Mouse (Mus musculus) heart, embryonic 14.5 days (tissue): Measurements from ENCODE around the gene Plpp3. TPM values are rescaled to one million over a fixed set of nuclear protein-coding genes. Genes with fewer than 3 reads are reported as not detected.

Source experiments
- ATAC-seq: fragments of 200-750 bp; cut with Nextera tagmentation; 2 replicates; pipeline ENCODE4 v1.8.0; 2017; ENCODE audit warnings: low read depth, moderate TSS enrichment; ENCODE audit not compliant: insufficient number of reproducible peaks, insufficient read depth, low FRiP score
- H3K27ac ChIP-seq, 2 experiments: fragments of 200-500 bp in 1 of 2; fragments of 300-500 bp in 1 of 2; sonication (generic) in 1 of 2; replicated peaks in 1 of 2; 2 replicates each; pipeline ENCODE4 v1.5.1; 2012 to 2014; ENCODE audit warnings: low read depth in 2 of 2, low read length in 2 of 2, control low read depth in 1 of 2, mild to moderate bottlenecking in 1 of 2, mixed read lengths in 1 of 2; ENCODE audit not compliant: control insufficient read depth in 1 of 2, insufficient read depth in 1 of 2
- H3K27me3 ChIP-seq: fragments of 300-500 bp; sonication (generic); 2 replicates; pipeline ENCODE4 v1.6.1; 2014; ENCODE audit warnings: mild to moderate bottlenecking, low read length, control low read depth; ENCODE audit not compliant: control insufficient read depth, insufficient read depth
- H3K36me3 ChIP-seq: fragments of 300-500 bp; sonication (generic); 2 replicates; pipeline ENCODE4 v1.6.1; 2014; ENCODE audit warnings: mild to moderate bottlenecking, control low read depth, low read length, mixed read lengths; ENCODE audit not compliant: control insufficient read depth, insufficient read depth
- H3K4me1 ChIP-seq, 2 experiments: fragments of 200-500 bp in 1 of 2; fragments of 300-500 bp in 1 of 2; sonication (generic) in 1 of 2; 2 replicates each; pipeline ENCODE4 v1.6.1; 2012 to 2014; ENCODE audit warnings: low read length in 2 of 2, control low read depth in 1 of 2, mixed read lengths in 1 of 2; ENCODE audit not compliant: control insufficient read depth in 2 of 2, insufficient read depth in 2 of 2
- H3K4me2 ChIP-seq: fragments of 300-500 bp; sonication (generic); 2 replicates; pipeline ENCODE4 v1.6.1; 2014; ENCODE audit warnings: mild to moderate bottlenecking, low read length
- H3K4me3 ChIP-seq, 2 experiments: fragments of 200-500 bp in 1 of 2; fragments of 300-500 bp in 1 of 2; sonication (generic) in 1 of 2; 2 replicates each; pipeline ENCODE4 v1.5.1; 2012 to 2014; ENCODE audit warnings: low read length in 2 of 2, mild to moderate bottlenecking in 2 of 2, control low read depth in 1 of 2, low read depth in 1 of 2, moderate library complexity in 1 of 2; ENCODE audit not compliant: control insufficient read depth in 1 of 2, insufficient read depth in 1 of 2
- H3K9ac ChIP-seq: fragments of 300-500 bp; sonication (generic); 2 replicates; pipeline ENCODE4 v1.6.1; 2014; ENCODE audit warnings: mild to moderate bottlenecking, low read length
- H3K9me3 ChIP-seq: fragments of 300-500 bp; sonication (generic); 2 replicates; pipeline ENCODE4 v1.6.1; 2016; ENCODE audit warnings: low read length, control low read depth; ENCODE audit not compliant: control insufficient read depth
- WGBS: fragments of 180-500 bp; shearing (Covaris S2); extraction: QIAGEN DNeasy Blood & Tissue Kit; methylation state at CpG from one replicate; pipeline ENCODE4 v1.1.7; 2014; 5-methylcytosine and 5-hydroxymethylcytosine counted together
- polyA plus RNA-seq: library from polyadenylated mRNA; unstranded; fragments of >200 nt; fragmentation: Nextera tagmentation; extraction: Ambion mirVana; gene quantifications from 2 replicates; pipeline ENCODE4 v1.2.1, GENCODE M21; 2014

The Plpp3 gene
- 32.0 and 32.8 TPM in 2 replicates for polyA plus RNA-seq

DNA sequence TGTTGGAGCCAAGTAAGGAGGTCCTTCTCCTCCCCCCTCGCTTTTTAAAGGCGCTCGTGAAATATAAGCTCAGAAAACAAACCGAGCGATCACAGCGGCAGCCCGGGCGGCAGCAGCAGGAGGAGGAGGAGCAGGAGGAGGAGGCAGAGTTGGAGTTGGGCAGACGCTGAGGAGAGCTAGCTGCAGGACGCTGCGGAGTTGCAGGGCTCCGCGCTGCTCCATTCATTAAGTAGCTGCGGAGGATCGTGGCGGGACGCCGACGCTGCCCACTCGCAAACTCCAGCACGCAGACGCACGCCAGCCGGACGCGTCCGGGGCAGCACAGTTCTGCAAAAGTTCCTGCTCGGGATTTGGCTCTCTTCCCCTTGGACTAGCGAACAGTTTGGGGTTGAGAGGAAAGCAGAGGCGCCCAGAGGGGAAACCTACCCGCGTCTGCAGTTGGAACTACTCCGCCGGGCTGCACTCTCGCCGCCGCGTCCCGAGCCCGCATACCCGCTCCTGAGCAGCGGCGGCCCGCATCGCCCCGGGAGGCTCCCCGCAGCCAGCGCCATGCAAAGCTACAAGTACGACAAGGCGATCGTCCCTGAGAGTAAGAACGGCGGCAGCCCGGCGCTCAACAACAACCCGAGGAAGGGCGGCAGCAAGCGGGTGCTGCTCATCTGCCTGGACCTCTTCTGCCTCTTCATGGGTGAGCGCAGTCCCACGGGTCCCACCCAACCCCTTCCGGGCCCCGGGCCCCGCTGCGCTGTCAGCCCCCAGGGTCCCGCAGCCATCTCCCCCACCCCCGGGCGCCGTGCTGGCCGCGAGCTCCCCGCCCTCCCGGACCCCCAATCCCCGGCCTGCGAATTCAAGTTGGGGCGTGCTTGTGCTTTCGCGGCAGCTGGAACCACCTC is at the start of gene Plpp3:
Gene Plpp3 (plus strand): TSS at position 72 of the 893 bp plus-strand sequence.
- no peaks in the 10 kb centered on the region for H3K9me3 ChIP-seq
- H3K4me3 ChIP-seq: peak within 1 kb of the TSS; percentile 79 to 94
- WGBS: under 1% methylated on average over 74 of the region's 77 CpGs
- H3K27me3 ChIP-seq: no peaks in the 10 kb centered on the region; the same call in 1 of the 2 replicates
- peak within 1 kb of the TSS; percentile 78 for H3K4me2 ChIP-seq
- ATAC-seq: peak; percentile 84
- peak within 1 kb of the TSS; percentile 92 for H3K9ac ChIP-seq
- peak within 1 kb of the TSS; percentile 84 to 85 for H3K27ac ChIP-seq
- H3K4me1 ChIP-seq: peaks cover 2 to 11% of the 10 kb centered on the region in 2 experiments; a peak in 2 of 4 replicates
- H3K36me3 ChIP-seq: peaks cover 7% of the 10 kb centered on the region; the same call in 1 of the 2 replicates

- H3K36me3 ChIP-seq: no peaks in the 10 kb centered on the region
- H3K4me2 ChIP-seq: peak overlapping the region; percentile 79
- no peaks in the 10 kb centered on the region for H3K27me3 ChIP-seq
- 37% methylated on average over 12 of the region's 12 CpGs for WGBS
- no peaks in the 10 kb centered on the region for H3K9me3 ChIP-seq
- no peak for ATAC-seq
- peaks cover 7 to 13% of the 10 kb centered on the region in 2 experiments for H3K4me1 ChIP-seq
- H3K27ac ChIP-seq: peak overlapping the region; percentile 64 to 95
- peak overlapping the region; percentile 35 to 69; a peak in 3 of 4 replicates for H3K4me3 ChIP-seq
- peak overlapping the region; percentile 94 for H3K9ac ChIP-seq
These were observed 49.1 kb upstream of the Plpp3 start for GRCm38 (mm10) chr4:105107943-105108640.

- H3K9ac ChIP-seq: peak overlapping the region; percentile 94
These were observed 48.4 kb upstream of the Plpp3 start for GRCm38 (mm10) chr4:105108641-105109198.

DNA sequence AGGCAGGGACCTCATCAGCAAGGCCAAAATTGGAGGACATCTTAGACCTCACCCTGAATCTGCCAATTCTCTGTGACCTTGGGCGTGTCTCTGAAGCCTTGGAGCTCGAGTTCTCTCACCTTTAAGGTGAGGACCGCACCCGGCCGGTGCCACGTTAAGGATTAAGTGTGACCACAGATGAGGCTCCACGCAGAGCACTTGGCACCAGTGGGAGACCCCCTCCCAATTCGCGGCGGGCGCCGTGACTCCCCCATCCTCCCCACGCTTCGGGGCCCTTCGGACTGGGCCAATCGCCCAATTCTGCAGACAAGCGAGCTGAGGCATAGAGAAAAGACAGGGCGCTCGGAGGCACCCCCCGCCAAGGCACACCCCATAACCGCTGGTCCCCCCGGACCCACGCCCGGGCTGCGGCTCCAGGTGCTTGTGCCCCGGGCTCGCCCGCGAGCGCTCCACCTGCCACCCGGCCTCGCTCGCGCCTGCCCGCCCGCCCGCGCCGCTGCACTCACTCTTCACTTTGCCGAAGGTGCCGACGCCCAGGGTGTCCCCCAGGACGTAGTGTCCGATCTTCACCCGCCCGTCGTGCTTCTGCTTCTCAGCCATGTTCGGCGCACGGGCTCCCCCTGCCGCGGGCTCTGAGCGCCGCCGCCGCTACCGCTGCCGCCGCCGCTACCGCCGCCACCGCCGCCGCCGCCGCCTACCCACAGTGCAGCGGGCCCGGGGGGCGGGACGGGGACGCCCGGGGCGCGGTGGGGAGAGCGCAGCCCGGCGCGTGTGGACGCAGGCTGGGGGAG is 47.8 kb upstream of the Plpp3 start, which contains the start of gene Prkaa2:
Gene Prkaa2 (minus strand): TSS at position 692 of the 791 bp plus-strand sequence.
- H3K27ac ChIP-seq: peak within 1 kb of the TSS; percentile 95 to 96
- H3K9me3 ChIP-seq: no peaks in the 10 kb centered on the region
- peak within 1 kb of the TSS; percentile 79 for H3K4me2 ChIP-seq
- no peaks in the 10 kb centered on the region for H3K27me3 ChIP-seq
- 2% methylated on average over 64 of the region's 80 CpGs for WGBS
- peak within 1 kb of the TSS; percentile 94 for H3K9ac ChIP-seq
- no peaks in the 10 kb centered on the region for H3K36me3 ChIP-seq
- H3K4me1 ChIP-seq: peaks cover 7 to 13% of the 10 kb centered on the region in 2 experiments
- ATAC-seq: peak; percentile 87
- H3K4me3 ChIP-seq: peak within 1 kb of the TSS; percentile 69 to 82

More at GRCm38 (mm10) chr4:105108641-105109198, 48.4 kb upstream of the Plpp3 start:
- WGBS: 9% methylated on average over 5 of the region's 5 CpGs
- peak overlapping the region; percentile 69 to 82 for H3K4me3 ChIP-seq
- no peaks in the 10 kb centered on the region for H3K9me3 ChIP-seq
- H3K4me1 ChIP-seq: peaks cover 7 to 13% of the 10 kb centered on the region in 2 experiments
- no peaks in the 10 kb centered on the region for H3K27me3 ChIP-seq
- H3K4me2 ChIP-seq: peak overlapping the region; percentile 79
- H3K27ac ChIP-seq: peak overlapping the region; percentile 95 to 96
- H3K36me3 ChIP-seq: no peaks in the 10 kb centered on the region
- ATAC-seq: 0 out of 2 replicates have a peak, but pooled peaks have one; percentile 13

- Histone ChIP-seq H3K4me3 (peak overlapping the region; percentile 69 to 82), H3K27me3 (no peaks in the 10 kb centered on the region), H3K4me1 (peaks cover 7 to 10% of the 10 kb centered on the region in 2 experiments), H3K9ac (peak overlapping the region; percentile 94), H3K36me3 (no peaks in the 10 kb centered on the region), H3K4me2 (peak overlapping the region; percentile 79), H3K27ac (peak overlapping the region; percentile 72 to 95), H3K9me3 (no peaks in the 10 kb centered on the region)
- peak; percentile 49; the same call in 1 of the 2 replicates for ATAC-seq
- 2% methylated on average over 24 of the region's 24 CpGs for WGBS
These were observed 47.0 kb upstream of the Plpp3 start for GRCm38 (mm10) chr4:105109990-105110683.

DNA sequence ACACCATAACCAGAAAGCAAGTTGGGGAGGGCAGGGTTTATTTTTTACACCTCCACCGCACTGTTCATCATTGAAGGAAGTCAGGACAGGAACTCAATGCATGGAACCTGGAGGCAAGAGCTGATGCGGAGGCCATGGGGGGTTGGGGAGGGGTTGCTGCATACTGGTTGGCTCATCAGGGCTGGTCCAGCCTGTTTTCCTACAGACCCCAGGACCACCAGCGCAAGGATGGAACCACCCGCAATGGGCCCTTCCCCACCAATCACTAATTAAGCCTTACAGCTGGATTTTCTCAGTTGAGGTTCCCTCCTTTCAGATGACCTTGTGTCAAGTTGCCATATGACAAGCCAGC is 46.5 kb upstream of the Plpp3 start:
- Histone ChIP-seq H3K4me2 (peak overlapping the region; percentile 79), H3K4me1 (peaks cover 7 to 10% of the 10 kb centered on the region in 2 experiments), H3K9ac (peak overlapping the region; percentile 94), H3K9me3 (no peaks in the 10 kb centered on the region), H3K27ac (peak overlapping the region in 1 of 2 experiments; percentile 72; a peak in 2 of 4 replicates), H3K36me3 (no peaks in the 10 kb centered on the region), H3K4me3 (peak overlapping the region; percentile 69 to 82), H3K27me3 (no peaks in the 10 kb centered on the region)
- 64% methylated on average over 4 of the region's 4 CpGs for WGBS
- ATAC-seq: no peak
